Mouse (Mus musculus) forebrain, embryonic 13.5 days (tissue): Measurements from ENCODE around the gene Cdk11b. TPM values are rescaled to one million over a fixed set of nuclear protein-coding genes. Genes with fewer than 3 reads are reported as not detected.
"Not testable (repeated sequence)": the region's sequence is repeated elsewhere in the genome, so short reads cannot be mapped to it uniquely, and the experiment has no call there.

Source experiments
- ATAC-seq: fragments of 200-750 bp; cut with Nextera tagmentation; 2 replicates; pipeline ENCODE4 v1.8.0; 2017
- H3K27ac ChIP-seq: fragments of 300-500 bp; sonication (generic); 2 replicates; pipeline ENCODE4 v1.5.1; 2015; ENCODE audit warnings: inconsistent platforms, mild to moderate bottlenecking, moderate library complexity
- H3K27me3 ChIP-seq: fragments of 300-500 bp; sonication (generic); 2 replicates; pipeline ENCODE4 v1.6.1; 2015; ENCODE audit warnings: mild to moderate bottlenecking, inconsistent platforms
- H3K36me3 ChIP-seq: fragments of 300-500 bp; sonication (generic); 2 replicates; pipeline ENCODE4 v1.6.1; 2015; ENCODE audit warnings: mild to moderate bottlenecking, inconsistent platforms; ENCODE audit not compliant: poor library complexity, severe bottlenecking
- H3K4me1 ChIP-seq: fragments of 300-500 bp; sonication (generic); 2 replicates; pipeline ENCODE4 v1.6.1; 2015; ENCODE audit warnings: inconsistent platforms
- H3K4me2 ChIP-seq: fragments of 300-500 bp; sonication (generic); 2 replicates; pipeline ENCODE4 v1.6.1; 2015; ENCODE audit warnings: inconsistent platforms, mild to moderate bottlenecking, moderate library complexity
- H3K4me3 ChIP-seq: fragments of 300-500 bp; sonication (generic); 2 replicates; pipeline ENCODE4 v1.5.1; 2015; ENCODE audit warnings: mild to moderate bottlenecking, inconsistent platforms
- H3K9ac ChIP-seq: fragments of 300-500 bp; sonication (generic); 2 replicates; pipeline ENCODE4 v1.6.1; 2015; ENCODE audit warnings: mild to moderate bottlenecking, inconsistent platforms
- H3K9me3 ChIP-seq: fragments of 300-500 bp; sonication (generic); replicated peaks from 2 replicates; pipeline ENCODE4 v1.6.1; 2016; ENCODE audit warnings: inconsistent platforms
- WGBS: fragments of 180-500 bp; shearing (Covaris S2); methylation state at CpG from one replicate; pipeline ENCODE4 v1.1.7; 2015; 5-methylcytosine and 5-hydroxymethylcytosine counted together
- polyA plus RNA-seq: library from polyadenylated mRNA; unstranded; fragments of >200 nt; fragmentation: Nextera tagmentation; extraction: Ambion mirVana; gene quantifications from 2 replicates; pipeline ENCODE4 v1.2.1, GENCODE M21; 2015

Gene Cdk11b
- polyA plus RNA-seq, 1 experiment from 2014 or later: 77.9 TPM

DNA sequence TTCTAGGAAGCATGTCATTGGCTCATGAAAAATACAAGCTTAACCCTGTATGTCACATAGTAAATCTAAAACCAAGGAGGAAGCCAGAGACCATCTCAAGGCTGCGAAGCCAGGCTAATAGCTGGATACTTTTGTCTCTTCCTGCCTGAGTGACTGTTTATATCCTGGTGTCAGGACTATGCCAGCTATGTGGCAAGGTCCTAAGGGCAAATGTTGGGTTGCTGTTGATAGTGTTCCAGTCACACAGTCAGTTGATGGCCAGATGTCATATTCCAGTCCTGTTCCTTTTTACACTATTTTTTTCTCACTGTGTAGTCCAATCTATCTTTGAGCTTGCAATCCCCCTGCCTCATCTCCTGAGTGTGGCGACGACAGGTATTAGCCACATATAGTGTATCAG, 11.4 kb upstream of the Cdk11b start:
- no peak overlapping the region for H3K4me2 ChIP-seq
- H3K27ac ChIP-seq: no peak overlapping the region
- H3K9ac ChIP-seq: no peak overlapping the region
- WGBS: 98% methylated on average over 3 of the region's 3 CpGs
- ATAC-seq: no peak
- peaks cover 80% of the 10 kb centered on the region for H3K36me3 ChIP-seq
- H3K27me3 ChIP-seq: no peaks in the 10 kb centered on the region
- no peak overlapping the region for H3K4me3 ChIP-seq
- H3K9me3 ChIP-seq: no peaks in the 10 kb centered on the region
- H3K4me1 ChIP-seq: no peaks in the 10 kb centered on the region

DNA sequence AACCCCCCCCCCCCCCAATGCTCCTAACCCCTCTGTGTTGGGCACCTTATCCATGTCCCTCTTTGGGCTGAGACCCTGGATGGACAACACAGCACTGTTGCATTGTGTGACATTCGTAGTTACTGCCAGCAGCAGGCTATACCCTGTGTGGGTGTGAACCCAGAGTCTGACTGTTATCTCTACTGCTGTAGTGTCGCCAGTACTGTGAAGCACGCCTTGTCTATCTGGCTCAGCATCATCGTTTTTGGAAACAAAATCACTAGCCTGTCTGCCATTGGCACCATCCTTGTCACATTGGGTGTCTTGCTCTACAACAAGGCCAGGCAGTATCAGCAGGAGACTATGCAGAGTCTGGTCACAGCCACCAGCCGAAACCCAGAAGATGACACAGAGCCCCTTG, 6.3 kb upstream of the Cdk11b start:
- WGBS: 95% methylated on average over 5 of the region's 5 CpGs
- no peaks in the 10 kb centered on the region for H3K9me3 ChIP-seq
- no peak for ATAC-seq
- H3K27me3 ChIP-seq: no peaks in the 10 kb centered on the region
- H3K27ac ChIP-seq: no peak overlapping the region
- H3K36me3 ChIP-seq: peaks cover 76% of the 10 kb centered on the region
- H3K9ac ChIP-seq: no peak overlapping the region
- H3K4me2 ChIP-seq: no peak overlapping the region
- H3K4me3 ChIP-seq: no peak overlapping the region
- H3K4me1 ChIP-seq: peaks cover 1% of the 10 kb centered on the region

DNA sequence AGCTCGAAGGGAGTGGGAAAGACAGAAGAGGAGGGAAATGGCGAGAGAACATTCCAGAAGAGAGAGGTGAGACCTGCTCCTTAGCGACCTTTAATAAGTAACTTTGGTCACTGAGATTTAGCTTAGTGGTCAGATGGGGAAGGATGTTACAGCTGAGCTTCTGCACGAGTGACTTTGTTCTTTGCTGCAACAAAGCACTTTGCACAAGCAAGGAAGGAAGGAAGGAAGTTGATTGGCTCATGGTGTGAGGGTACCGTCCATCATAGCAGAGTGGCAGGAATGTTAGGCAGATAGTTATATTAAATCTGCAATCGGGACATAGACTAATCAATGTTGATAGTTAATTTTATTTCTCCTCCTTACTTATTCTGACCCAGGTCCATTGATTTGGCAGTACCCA, 5.6 kb downstream of the Cdk11b start:
- H3K36me3 ChIP-seq: peaks cover 79% of the 10 kb centered on the region
- H3K9me3 ChIP-seq: no peaks in the 10 kb centered on the region
- 85% methylated on average over 6 of the region's 6 CpGs for WGBS
- no peak overlapping the region for H3K9ac ChIP-seq
- no peak overlapping the region for H3K27ac ChIP-seq
- no peak overlapping the region for H3K4me2 ChIP-seq
- peaks cover 4% of the 10 kb centered on the region for H3K4me1 ChIP-seq
- no peak for ATAC-seq
- no peak overlapping the region for H3K4me3 ChIP-seq
- H3K27me3 ChIP-seq: no peaks in the 10 kb centered on the region

DNA sequence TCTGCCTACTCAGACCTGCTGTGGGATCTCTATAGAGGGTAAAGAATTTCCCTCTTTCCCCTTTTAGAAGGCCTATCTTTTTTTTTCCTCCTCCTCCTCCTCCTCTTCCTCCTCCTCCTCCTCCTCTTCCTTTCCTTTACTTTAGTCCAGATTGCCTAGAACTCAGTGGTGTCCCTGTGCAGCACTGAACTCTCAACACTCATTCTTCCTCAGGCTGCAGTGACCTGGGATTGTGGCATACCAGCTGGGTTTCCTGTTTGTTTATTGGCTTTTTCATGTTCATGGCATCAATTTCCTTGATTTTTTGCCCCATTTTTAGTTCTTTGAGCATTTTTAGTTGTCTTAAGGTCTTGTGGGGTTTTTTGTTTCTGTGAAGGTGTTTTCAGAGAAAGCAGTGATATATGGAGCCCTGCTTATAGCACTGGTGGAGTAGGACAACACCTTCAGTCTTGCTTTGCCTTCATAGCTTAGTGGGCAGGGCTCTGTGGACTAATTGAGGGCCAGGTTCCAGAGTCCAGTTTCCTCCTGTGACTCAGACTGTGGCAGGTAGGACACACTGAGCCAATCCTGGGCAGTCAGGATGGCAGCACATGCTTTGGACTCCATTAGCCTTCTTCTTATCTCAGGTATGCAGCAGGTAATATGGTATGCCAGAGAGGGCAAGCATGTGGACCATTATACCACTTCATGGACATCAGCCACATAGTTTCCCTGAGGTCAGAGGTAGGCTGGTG, 11.3 kb downstream of the Cdk11b start:
- H3K9me3 ChIP-seq: no peaks in the 10 kb centered on the region
- H3K9ac ChIP-seq: no peak overlapping the region
- H3K27me3 ChIP-seq: no peaks in the 10 kb centered on the region
- H3K36me3 ChIP-seq: peaks cover 91% of the 10 kb centered on the region
- H3K4me3 ChIP-seq: no peak overlapping the region
- ATAC-seq: no peak
- no peak overlapping the region for H3K27ac ChIP-seq
- H3K4me1 ChIP-seq: no peaks in the 10 kb centered on the region
- H3K4me2 ChIP-seq: no peak overlapping the region

DNA sequence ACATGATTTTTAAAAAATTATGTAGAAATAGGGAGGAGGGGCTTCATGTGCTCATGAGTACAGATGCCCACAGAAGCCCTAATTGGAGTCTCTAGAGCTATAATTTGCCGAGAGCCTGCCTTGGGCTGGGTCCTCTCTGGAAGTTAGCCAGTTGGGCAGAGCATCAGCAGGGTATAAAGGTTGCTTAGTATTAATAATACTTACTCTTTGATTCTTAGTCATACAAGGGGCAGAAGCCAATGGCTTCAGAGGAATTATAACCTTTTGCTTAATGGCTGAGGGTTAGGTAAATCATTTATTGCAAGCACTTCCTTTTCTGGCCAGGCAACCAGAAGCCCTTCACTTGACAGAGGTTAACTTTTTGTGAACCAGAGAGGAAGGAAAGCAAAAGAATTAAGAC, 18.9 kb downstream of the Cdk11b start:
- peaks cover 84% of the 10 kb centered on the region for H3K36me3 ChIP-seq
- no peak overlapping the region for H3K4me2 ChIP-seq
- 96% methylated on average over 1 of the region's 1 CpGs for WGBS

DNA sequence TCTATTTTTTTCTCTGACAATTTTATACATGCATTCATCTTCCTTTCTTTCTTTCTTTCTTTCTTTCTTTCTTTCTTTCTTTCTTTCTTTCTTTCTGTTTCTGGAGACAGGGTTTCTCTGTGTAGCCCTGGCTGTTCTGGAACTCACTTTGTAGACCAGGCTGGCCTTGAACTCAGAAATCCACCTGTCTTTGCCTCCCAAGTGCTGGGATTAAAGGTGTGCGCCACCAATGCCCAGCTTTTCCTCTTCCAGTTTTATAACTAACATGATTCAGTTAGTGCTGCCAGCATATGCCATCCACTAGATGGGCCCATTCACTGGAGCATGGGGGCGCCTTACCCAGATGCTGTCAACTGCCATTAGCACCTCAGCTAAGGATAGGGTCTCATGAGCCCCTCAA, 20.7 kb downstream of the Cdk11b start, which contains the start of gene Gm10563:
TSS of gene Gm10563 (minus strand) at position 101 of the 400 bp plus-strand sequence.
- not testable (repeated sequence) for H3K4me2 ChIP-seq, H3K4me3 ChIP-seq, H3K9ac ChIP-seq, H3K27ac ChIP-seq, H3K9me3 ChIP-seq, ATAC-seq, H3K27me3 ChIP-seq, H3K4me1 ChIP-seq
- WGBS: 95% methylated on average over 2 of the region's 2 CpGs
- peaks cover 88% of the 10 kb centered on the region for H3K36me3 ChIP-seq

More for the DNA sequence above, 18.9 kb downstream of the Cdk11b start:
- Histone ChIP-seq H3K27ac (no peak overlapping the region), H3K4me1 (no peaks in the 10 kb centered on the region), H3K4me3 (no peak overlapping the region), H3K27me3 (no peaks in the 10 kb centered on the region), H3K9ac (no peak overlapping the region), H3K9me3 (no peaks in the 10 kb centered on the region)
- ATAC-seq: no peak

DNA sequence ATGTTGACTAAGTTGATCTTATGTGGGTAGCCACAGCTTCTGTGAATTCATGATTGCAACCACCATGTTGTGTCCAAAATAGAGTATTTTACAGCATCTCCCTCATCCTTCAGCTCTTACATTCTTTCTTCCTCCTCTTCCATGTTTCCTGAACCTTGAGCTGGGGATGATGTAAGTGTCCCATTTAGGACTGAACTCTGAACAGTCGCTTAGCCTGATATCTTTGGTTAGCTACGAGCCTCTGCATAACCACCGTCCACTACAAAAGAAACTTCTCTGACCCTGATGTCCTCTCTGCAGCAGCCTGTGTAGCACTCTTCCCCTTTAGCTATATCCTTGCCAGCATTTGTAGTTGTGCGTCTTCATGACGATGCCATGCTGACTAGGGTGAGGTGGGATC, 21.1 kb downstream of the Cdk11b start:
- no peak overlapping the region for H3K9ac ChIP-seq
- no peaks in the 10 kb centered on the region for H3K4me1 ChIP-seq
- no peak overlapping the region for H3K4me3 ChIP-seq
- no peak for ATAC-seq
- peaks cover under 1% of the 10 kb centered on the region; the same call in 1 of the 2 replicates for H3K27me3 ChIP-seq
- H3K9me3 ChIP-seq: no peaks in the 10 kb centered on the region
- WGBS: 94% methylated on average over 5 of the region's 5 CpGs
- H3K4me2 ChIP-seq: no peak overlapping the region
- no peak overlapping the region for H3K27ac ChIP-seq
- H3K36me3 ChIP-seq: peaks cover 88% of the 10 kb centered on the region

DNA sequence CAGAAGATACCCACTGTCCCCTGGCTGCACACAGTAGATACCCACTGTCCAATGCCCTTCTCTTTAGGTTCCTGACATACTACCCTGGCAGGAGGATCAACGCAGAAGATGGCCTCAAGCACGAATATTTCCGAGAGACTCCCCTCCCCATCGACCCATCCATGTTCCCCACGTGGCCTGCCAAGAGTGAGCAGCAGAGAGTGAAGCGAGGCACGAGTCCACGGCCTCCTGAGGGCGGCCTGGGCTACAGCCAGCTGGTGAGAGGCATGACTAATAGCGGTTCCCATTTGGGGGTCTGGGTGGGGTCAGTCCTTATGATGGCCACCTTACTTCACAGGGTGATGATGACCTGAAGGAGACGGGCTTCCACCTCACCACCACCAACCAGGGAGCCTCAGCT, 24.7 kb downstream of the Cdk11b start:
- Histone ChIP-seq H3K9ac (no peak overlapping the region), H3K36me3 (peaks cover 65% of the 10 kb centered on the region), H3K9me3 (no peaks in the 10 kb centered on the region), H3K4me1 (peaks cover 22% of the 10 kb centered on the region), H3K4me2 (no peak overlapping the region), H3K4me3 (no peak overlapping the region), H3K27ac (no peak overlapping the region), H3K27me3 (peaks cover 36% of the 10 kb centered on the region)
- 93% methylated on average over 11 of the region's 11 CpGs for whole genome bisulfite sequencing
- ATAC-seq: no peak

DNA sequence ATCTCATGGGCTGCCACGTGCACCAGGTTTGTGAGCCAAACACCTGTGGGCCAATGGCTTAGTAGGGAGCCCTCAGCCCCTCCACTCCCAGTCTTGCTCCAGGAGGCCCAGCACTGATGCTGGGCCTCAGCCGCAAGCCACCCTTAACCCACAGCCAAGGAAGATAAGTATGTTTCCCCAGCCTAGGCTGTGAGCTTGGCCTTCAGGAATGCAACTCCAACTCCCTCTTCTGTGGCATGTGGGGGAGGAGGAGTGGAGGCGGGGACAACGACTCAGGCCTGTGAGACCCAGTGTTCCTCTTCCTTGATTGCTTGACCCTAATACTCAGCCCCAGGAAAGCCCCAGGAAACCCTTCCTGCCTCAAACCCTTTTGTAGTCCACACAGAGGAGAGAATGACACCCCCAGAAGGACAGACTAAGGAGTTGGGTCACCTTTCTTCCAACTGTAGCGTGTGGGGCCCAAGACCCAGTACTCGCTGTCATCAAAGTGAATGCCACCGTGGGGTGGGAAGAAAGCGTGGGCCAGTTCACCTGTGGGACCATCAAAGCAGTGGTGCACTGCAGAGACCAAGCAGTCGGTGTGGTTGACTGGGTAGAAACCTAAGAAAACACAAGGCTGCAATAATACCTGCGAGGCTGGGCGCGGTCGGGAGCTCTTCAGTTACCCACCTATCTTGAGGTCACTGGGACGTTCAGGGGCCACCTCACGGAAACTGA, 27.1 kb downstream of the Cdk11b start:
- ATAC-seq: no peak
- WGBS: 70% methylated on average over 15 of the region's 15 CpGs
- Histone ChIP-seq H3K4me1 (peaks cover 34% of the 10 kb centered on the region), H3K9ac (no peak overlapping the region), H3K4me2 (no peak overlapping the region), H3K27ac (no peak overlapping the region), H3K4me3 (no peak overlapping the region), H3K36me3 (peaks cover 61% of the 10 kb centered on the region), H3K9me3 (no peaks in the 10 kb centered on the region), H3K27me3 (peaks cover 60% of the 10 kb centered on the region)

DNA sequence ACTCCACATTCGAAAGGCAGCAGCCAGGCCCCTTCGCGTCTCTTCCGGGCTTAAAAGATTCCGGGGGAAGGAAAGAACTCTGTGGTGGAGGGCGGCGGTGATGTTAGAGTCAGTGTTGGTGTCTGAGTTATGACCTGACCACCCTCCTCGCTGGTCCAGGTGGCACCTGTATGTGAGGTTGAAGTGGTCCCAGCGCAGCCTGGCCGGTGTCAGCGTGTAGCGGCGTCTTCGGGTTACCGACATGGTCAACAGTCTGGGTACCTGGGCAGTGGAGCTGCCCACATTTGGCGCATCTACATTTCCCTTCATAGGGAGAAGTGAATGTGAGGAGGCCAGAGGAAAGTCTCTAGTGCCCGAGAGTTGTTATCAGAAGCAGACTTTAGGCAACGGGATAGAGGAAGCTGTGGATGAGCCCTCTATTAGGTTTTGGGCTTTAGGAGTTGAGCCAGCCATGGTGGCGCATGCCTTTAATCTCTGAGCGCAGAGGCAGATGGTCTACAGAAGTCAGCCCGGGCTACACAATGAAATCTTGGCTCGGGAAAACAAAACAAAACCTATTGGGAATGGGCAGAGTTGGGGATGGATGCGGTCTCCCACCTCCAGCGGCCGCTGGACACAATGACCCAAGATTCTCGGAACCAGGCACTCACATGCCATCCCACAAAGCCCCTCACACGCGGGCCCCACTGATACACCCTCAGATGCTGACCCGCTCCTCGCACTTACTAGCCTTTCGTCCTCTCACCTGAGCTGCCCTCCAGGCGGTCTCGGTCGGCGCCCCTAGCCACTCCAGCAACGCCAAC, 27.8 kb downstream of the Cdk11b start:
- Histone ChIP-seq H3K4me3 (peak overlapping the region; percentile 30), H3K9me3 (no peaks in the 10 kb centered on the region), H3K27me3 (peaks cover 61% of the 10 kb centered on the region), H3K4me2 (peak overlapping the region; percentile 59), H3K4me1 (peaks cover 34% of the 10 kb centered on the region), H3K9ac (peak overlapping the region; percentile 61), H3K27ac (no peak overlapping the region), H3K36me3 (peaks cover 63% of the 10 kb centered on the region)
- WGBS: 18% methylated on average over 36 of the region's 36 CpGs
- peak; percentile 6; the same call in 1 of the 2 replicates for ATAC-seq

DNA sequence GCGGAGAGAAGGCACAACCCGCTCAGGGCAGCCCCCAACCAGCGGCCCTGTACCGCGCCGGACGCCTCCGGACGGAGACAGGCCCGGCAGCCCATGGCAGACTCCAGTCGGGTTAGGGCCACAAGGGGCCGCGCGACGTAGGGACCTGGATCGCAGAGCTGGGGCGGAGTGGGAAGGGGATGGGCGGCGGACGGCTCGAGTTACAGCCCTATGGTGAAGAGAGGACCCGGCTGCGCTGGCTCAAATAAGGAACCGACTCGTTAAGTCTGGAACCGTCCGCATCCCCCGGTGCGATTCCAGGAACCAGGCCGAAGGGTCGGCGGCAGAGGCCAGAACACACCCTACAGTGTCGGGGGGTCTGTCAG, 28.4 kb downstream of the Cdk11b start, which contains the start of gene Mmp23:
TSS of gene Mmp23 (minus strand) at position 299 of the 365 bp plus-strand sequence.
- under 1% methylated on average over 33 of the region's 33 CpGs for WGBS
- H3K27ac ChIP-seq: no peak within 1 kb of the TSS
- H3K4me3 ChIP-seq: peak within 1 kb of the TSS; percentile 30
- ATAC-seq: peak; percentile 17; the same call in 1 of the 2 replicates
- peaks cover 61% of the 10 kb centered on the region for H3K36me3 ChIP-seq
- H3K4me1 ChIP-seq: peaks cover 34% of the 10 kb centered on the region
- H3K9me3 ChIP-seq: no peaks in the 10 kb centered on the region
- peak within 1 kb of the TSS; percentile 61 for H3K9ac ChIP-seq
- peaks cover 61% of the 10 kb centered on the region for H3K27me3 ChIP-seq
- H3K4me2 ChIP-seq: peak within 1 kb of the TSS; percentile 59
